Mouse (Mus musculus): ENCODE measurements around the gene 1700001K19Rik.

- TF ChIP-seq CTCF (IDR thresholded peaks at IDR 0.05; ENCODE audit: low read depth, low read length): no peak
- TF ChIP-seq EP300 (IDR thresholded peaks at IDR 0.05; ENCODE audit: insufficient read depth, low read depth, low read length): no peak
Measured at GRCm38 (mm10) chr12:110714215-110714614, 31.8 kb upstream of the 1700001K19Rik start.
